Mouse (Mus musculus): ENCODE data around the gene Rtf2.

- no peak for TF ChIP-seq CTCF (IDR thresholded peaks at IDR 0.05; ENCODE audit: low read depth, low read length)
- no peak for TF ChIP-seq GATA2 (IDR thresholded peaks at IDR 0.05; ENCODE audit: borderline replicate concordance, low read depth, low read length)
These were observed 18.1 kb downstream of the Rtf2 start, which contains the start of gene Gcnt7 for GRCm38 (mm10) chr2:172458496-172458895.
